Mouse (Mus musculus) cerebellum, adult 11-12 months (tissue): Measurements from ENCODE around the gene Pdcd7.

ENCODE experiments used
- DNase-seq: peaks from one replicate; pipeline ENCODE4 v3.0.0; 2022

The Pdcd7 gene

DNA sequence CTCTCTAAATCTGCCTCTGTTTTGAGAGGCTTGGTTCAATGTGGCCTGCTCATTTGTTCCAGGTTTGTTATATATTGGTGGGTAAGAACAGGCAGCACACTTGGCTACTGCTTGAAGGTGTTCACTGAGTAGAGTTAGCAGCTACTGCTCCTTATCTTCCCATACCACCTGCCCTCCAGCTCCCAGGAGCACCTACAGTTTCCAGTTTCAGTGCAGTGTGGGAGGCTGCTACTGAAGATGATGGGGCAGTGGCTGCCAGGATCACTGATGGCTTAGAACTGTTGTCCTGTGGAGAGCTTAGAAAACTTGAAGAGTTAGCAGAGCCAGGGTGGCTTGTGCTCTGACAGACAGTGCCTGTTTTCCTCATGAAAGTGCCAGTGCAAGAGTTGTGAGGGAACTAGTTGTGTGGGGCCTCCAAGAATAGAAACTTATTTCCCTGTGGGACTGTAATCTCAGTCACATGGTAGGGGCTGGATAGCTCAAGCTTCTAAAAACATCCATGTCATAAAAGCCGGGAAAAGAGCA lies 13.1 kb downstream of the Pdcd7 start:
- no peak for DNase-seq

DNA sequence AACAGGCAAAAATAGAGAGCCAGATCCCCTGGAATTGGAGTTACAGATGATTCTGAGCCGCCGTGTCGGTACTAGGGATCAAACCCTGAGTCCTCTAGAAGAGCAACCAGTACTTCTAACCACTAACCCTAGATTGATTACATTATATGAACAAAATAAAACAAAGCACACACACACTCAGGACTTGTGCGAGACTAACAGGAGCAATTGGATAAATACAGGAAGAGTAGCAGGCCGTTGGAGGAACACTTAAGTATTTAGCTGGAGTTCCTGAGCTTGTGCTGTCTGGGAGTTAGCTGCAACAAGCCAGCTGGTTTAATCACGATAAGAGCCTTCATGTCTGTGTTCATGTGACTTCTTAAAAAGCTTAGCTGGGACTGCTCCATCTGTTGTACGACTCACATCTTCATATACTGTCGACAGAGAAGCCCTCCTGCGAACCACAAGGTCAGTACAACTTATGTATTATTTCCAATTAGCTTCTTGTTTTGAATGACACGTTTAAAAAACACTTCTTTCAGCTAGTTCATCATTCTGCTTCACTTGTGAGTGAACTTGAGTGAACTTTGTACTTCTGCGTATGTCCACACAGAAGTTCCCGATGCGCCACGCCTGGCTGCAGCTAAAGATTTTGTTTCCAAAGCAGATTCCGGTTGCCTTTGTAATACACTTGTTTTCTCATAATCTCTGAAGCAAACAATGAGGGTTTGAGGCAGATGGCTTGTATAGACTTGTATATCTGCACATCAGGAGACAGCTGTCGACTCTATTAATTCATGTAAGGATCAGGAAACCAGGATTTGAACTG lies 14.9 kb downstream of the Pdcd7 start, which contains the start of gene Ubap1l:
Ubap1l (plus strand) TSS at position 401 of the 808 bp plus-strand sequence.
- DNase-seq, result no peak

DNA sequence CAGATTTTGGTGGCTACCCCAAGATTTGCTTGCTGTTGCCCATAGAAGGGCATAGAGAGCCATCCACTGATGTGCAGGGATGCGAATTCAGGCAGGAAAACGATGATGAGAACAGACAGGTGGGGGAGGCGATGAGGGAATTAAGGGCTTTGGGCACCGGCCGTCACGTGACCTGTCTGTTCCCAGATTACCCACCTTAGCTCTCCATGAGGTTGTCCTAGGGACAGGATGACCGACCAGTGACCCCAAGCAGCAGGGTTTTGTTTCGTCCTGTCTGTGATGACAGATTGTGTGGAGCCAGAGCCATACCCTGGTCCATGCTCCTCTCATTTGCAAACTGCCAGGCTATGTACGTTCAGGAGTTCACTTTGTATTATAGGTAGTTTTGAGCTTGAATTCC lies 17.8 kb downstream of the Pdcd7 start:
- DNase-seq, result no peak

DNA sequence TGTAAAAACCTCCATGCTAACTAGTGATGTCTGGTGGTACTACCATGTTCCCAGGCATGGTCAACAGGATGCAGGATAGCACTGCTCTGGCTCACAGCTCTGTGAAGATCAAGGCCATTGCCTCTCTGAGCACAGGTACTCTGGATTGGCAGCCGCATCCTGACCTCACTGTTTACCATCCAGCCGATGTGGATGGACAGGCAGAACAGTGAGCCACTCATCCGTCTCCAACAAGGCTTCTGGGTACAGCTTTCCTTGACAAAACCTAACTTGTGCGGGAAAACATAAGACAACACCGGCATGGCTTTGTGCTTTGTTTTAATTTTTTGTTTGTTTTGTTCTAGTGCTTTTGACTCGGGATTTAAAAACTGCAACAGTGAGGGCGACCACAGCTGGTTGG lies 19.8 kb downstream of the Pdcd7 start:
- DNase-seq, result no peak

DNA sequence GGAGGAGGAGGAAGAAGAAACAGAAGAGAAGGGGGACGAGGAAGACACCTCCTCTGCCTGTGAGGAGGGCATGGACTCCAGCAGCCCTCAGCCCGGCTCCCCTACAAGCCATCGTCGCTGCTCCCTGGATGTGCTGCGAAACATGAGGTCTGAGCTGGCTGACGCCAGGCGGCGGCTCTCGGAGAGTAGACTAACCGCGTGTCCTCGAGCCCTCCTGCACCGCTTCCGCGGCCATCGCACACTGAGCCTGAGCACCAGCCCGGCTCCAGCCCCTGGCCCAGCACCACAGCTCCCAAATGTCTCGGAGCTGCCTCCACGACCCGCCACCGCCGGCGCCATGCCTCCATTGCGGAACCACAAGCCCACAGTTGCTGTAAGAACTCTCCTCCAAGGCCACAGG lies 25.9 kb downstream of the Pdcd7 start:
- DNase-seq, result no peak

DNA sequence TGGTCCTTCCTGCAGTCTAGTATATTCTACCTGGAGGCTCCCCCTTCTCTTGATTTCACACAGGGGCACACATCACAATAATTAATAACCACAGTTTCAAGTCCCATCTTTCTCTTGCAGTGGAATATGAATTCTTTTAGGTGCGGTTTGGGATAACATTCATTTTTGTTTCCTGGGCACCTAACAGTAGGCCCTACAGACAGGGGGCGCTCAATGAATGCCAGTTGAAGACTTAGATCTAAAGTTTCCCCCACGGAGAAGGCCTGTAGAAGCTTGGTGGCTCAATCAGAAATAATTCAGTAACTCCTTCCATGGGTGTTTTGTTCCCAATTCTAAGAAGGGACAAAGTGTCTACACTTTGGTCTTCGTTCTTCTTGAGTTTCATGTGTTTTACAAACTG lies 26.5 kb downstream of the Pdcd7 start:
- no peak for DNase-seq

DNA sequence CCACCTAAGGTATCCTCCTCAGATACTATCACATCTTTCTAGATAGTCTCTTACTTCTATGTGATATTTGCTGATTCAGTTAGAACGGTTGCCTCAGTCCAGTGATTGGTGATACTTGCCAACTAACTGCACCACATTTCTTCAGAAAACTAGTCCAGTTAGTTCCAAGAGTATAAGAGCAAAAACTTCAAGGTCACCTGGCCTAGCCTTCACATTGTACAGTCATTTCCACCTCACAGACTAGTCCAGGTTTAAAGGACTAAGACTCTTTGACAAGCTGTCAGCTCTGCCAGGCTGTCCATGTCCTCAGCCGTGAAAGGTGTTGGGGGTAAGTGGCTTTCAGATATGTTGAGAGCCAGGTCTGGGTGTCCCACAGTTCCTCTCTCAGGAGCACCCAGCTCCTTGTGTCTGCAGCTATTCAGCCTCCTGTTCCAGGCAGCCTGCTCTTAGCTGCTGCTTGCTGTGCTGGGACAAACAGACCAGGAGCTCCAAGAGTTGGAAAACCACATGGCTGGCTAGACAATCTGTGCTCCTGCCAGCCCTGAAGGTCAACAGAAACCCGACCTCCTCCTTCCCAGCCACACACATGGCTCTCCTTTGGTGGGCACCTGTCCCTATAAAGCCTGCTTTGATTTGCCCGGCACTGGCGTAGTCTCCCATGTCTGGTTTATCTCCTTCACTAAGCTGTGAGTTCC lies 28.7 kb downstream of the Pdcd7 start:
- no peak for DNase-seq

DNA sequence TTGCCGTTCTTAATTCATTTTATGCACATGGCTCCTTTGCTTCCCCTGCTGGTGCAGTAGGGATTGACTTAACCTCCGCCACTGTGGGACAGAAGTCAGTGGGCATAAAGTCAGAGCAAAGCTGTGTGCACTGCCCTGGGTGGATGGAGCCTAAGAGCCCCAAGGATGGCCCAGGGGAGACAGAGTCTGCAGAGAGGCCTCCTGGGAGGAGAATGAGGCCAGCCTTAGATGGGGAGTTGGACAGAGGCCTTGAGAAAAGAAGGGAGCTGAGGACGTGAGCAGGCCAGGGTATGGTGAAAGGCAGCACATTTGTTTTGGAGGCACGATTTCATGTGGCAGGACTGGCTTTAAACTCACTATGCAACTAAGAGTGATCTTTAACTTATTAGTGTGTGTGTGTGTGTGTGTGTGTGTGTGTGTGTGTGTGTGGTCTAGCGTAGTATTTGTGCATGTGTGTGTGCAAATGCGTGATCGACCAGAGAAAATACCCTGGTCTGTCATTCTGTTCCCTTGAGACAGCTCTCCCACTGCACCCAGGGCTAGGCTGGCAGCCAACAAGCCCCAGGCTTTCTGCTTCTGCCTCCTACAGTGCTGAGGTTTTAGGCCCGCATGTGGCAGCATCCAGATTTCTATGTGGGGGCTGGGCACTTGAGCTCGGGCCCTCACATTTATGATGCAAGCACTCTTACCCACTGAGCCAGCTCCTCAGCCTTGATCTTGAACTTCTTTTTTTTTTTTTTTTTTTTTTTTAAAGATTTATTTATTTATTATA lies 29.4 kb downstream of the Pdcd7 start:
- no peak for DNase-seq

DNA sequence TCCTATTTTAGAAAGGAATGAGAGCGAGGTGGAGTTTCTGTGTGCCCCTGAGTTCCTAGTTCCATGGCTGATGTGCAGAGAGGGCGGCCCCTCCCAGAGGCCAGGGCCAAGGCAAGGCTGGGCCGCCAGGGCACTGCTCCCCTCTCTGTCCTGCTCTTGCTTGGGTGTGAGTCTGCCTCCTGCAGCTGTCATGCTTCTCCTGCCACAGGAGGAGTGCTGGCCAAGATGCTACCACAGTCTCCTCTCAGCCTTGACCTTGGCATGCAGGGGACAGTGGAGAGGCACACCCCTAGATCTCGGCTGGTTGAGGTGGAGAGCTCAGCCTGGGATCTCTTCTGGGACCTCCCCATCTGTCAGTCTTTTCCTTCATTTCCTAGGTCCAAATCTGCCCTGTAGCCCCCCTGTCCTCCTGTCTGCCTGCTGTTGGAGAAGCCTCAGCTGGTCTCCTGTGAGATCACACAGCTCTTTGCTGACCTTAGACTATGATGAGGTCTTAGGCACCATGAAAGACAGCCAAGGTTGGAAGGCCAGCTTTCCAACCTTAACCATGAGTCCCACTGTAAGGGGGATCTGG lies 35.2 kb downstream of the Pdcd7 start:
- DNase-seq, result no peak

DNA sequence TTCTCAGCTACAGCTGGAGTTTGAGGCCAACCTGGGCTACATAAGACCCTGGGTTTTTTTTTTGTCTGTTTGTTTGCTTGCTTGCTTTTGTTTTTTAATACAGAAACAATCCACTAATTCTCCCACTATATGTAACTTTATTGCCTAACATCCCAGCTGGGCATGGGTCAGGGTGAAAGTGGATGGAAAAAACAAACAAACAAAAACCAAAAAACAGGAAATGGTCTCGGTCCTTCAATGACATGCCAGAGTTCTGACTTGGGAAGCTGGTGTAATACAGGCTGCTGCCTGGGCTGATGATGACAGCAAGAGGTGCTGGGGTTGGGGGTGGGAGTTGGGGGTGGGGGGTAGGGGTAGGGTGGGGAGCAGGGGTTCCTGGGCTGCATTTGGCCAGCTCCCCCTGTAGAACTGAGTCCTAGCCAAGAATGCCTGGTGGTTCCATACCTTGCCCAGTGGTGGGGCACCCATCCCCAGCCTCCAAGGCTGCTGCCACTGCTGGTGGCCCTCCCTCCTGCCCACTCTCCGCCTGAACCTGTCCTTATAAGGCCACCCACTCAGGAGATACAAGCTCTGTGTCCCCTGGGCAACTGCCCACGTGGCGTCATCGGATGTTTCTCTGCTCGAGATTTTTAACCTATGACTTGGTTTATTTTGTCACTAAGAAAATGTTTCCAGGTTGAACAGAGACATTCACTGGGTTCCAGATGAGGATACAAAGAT lies 36.3 kb downstream of the Pdcd7 start:
- no peak for DNase-seq

DNA sequence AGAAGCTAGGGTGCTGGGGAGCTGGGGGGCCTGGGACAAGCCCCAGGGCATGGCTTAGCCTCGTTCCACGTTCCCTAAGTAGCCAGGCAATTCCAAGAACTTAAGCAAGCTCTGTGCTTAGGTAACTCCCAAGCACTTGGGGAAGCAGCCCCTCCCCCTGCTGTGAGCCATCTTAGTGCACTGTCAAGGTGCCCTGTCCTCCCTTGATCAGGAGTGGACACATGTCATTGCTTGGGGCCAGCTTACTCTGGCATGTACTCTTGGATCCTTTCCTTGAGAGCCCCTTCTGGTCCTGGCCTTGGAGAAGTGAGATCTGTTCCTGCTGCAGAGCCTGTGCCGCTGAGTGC lies 36.8 kb downstream of the Pdcd7 start:
- DNase-seq, result peak; percentile 11

DNA sequence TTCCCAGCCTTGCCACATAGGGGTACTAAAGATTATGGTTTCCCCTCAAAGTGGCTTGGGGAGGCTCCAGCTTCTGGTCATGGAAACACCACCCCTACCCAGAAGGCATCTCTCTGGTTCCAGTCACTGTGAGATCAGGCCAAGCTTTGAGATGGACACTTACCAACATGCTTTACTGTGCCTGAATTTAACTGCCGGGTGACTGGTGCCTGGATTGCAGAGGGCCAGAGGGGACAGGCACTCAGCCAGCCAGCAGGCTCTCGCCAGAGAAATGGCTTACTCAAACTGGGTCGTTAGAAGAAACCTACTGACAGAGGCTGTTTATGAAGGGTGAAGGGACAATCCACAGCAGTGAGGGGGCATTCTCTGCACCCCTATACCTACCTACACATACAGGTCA lies 38.4 kb downstream of the Pdcd7 start:
- no peak for DNase-seq

DNA sequence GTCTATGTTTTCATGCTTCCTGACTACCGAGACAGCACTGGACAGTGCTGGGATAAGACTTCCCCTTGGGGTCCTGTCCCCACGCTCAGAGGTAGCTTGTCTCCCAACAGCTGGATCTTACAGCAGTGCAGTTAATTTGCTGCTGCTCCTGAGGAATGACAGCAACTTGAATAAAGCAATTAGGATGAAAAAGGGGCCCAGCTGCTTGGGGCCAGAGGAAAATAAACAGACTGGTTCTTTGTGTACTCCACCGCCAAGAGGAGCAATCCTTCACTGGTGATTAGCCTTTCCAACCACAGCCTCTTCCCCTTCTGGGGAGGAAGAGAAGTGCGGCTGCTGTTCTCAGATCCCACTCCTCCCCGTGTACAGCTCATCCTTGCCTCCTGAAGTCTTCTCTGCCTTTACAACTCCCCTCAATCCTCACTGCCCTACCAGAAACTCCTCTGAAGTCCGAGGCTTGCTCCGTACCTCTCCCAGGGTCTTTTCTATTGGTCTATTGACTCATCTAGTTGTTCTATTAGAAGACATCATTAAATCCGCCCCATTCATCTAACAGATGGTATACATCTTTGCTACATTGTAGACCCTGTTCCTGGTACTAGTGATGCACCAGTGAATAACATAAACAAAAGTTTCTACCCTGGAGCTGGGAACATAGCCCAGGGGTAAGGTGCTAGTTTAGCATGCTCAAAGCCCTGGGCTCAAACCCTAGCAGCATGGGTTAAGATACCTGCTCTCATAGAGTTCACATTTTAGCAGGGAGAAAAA lies 40.7 kb downstream of the Pdcd7 start:
- DNase-seq, result no peak

DNA sequence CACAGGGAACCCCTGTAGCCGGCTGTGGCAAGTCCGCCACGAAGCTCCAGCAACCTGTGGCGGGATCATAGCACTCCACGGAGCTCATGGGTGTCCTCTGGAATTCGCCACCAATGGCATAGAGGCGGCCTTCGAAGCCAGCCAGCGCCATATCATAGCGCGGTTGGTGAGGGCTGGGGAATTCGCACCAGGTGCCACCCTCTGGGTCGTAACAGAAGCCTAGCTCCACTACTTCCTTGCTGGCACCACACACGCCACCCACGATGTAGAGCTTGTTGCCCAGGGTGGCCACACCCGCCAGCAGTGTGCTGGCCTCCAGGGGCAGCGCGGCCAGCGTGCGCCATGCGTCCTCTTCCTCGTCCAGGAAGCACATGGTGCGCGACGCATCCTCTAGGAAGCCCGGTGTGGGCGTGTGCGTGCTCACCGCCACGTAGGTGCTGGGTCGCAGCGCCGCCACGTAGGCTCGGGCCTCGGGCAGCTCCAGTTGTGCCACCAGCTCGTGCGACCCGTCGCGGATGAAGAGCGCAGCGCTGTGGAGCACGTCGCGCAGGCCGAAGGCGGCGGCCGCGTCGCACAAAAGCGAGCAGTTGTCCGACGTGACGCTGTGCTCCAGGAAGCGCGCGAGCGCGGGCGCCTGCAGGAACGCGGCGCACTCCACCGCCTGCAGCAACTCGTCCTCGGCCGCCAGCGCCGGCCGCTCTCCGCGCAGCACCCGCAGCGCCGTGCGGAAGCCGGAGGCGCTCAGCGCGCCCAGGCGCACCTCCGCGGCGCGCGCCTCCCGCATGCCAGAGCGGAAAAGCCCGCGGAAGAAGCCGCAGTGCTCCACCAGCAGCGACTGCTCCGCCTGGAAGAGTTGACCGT lies 45.1 kb downstream of the Pdcd7 start:
- no peak for DNase-seq

DNA sequence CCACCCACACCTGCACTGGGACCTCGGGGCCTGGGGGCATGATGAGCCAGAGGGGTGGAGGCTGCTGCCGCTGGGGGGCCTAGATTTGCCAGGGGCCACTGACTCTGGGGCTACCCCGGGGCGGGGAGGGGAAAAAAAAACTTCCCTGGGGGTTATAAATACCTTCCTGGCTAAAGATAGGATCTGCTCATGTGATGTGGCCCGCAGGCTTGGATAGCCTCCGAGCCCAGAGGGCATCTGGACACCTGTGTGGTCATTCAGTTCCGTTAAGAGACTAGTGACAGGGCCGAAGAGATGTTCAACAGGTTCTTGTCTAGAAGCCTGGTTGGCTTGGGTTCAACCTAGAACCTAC lies 45.7 kb downstream of the Pdcd7 start, which contains the start of gene Kbtbd13:
Kbtbd13 (minus strand) TSS at position 40 of the 352 bp plus-strand sequence.
- no peak for DNase-seq

DNA sequence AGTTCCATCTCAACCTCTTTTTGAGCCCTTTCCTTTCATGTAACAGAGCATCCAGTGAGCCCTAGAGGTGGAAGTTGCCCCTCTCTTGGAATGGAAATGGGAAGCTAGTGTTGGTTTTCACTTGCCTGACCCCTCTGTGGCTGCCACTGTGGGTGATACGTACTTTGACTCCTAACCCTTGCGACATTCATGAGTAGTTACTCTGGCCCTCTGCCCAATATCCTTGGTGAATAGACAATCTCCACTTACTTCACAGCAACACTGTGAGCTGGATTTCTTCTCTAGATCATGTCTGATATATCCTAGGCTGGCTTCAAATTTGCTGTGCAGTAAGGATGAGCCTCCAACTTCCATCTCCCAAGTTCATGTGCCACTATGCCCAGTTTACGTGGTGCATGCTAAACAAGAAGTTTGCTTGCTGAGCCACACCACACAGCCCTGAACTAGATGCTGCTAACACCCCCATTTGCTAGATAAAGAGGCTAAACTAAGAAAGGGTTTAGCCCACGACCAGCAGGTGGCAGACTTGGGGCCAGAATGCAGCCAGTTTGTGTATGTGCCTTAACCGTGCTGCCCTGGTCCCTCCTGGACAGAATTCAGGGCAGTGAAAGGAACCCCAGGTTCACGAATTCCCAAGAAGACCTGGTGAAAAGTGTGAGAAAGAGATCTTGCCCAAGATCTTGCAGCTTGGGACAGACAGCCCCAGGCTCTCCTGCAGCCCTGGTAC lies 46.9 kb downstream of the Pdcd7 start:
- peak; percentile 19 for DNase-seq

DNA sequence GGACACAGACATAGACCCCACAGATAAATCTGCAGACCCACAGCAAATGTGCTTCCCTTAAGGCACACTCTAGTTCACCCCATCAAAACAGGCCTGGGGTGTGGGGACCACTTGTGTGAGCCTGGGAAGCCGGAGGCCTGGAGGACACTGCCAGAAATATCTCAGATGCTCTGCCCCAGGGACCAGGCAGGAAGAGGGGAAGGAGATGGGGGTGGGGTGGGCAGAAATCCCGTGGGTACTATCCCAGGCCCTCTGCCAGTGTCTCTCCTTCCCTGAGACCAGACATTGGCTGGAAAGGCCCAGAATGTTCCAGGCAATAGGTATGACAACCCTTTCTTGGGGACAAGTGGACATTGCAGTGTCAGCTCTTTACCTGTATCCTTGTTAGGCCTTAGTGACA lies 47.7 kb downstream of the Pdcd7 start:
- no peak for DNase-seq

DNA sequence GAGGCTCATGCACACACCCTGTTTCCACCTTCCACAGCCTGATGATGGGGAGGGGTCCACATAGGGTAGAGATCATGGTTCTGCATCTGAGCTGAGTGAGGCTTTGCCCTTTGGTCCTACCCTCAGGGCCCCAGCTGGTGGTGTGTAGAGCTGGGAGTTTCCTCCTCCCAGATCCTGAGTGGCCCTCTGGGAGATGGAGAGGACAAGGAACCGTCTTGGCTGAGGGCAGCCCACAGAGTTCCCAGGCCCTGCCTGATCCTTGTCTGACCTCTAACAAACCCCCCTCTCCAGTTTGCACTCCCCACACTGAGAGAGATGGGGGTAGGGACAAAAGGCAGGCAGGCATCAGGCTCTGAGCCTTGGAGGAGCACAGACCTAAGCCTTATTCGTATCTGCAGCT lies 48.5 kb downstream of the Pdcd7 start:
- DNase-seq, result no peak

DNA sequence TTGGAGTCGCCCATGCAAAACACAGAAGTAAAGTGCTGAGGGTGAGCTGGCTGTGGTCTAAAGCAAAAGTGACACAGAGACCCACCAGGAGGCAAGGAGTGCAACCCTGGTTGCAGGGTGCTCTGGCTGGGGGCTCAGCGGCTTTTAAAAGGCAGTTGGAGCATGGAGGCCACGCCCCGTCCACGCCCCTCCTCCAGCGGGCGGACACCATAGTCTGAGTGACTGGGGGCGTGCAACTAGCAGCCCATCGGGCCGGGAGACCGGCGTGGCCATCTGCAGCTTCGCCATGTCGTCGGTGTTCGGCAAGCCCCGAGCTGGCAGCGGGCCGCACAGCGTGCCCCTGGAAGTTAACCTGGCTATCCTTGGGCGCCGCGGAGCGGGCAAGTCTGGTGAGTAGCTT lies 52.4 kb downstream of the Pdcd7 start, which contains the start of gene Rasl12:
Rasl12 (plus strand) TSS at position 228 of the 400 bp plus-strand sequence.
- DNase-seq, result peak; percentile 20

DNA sequence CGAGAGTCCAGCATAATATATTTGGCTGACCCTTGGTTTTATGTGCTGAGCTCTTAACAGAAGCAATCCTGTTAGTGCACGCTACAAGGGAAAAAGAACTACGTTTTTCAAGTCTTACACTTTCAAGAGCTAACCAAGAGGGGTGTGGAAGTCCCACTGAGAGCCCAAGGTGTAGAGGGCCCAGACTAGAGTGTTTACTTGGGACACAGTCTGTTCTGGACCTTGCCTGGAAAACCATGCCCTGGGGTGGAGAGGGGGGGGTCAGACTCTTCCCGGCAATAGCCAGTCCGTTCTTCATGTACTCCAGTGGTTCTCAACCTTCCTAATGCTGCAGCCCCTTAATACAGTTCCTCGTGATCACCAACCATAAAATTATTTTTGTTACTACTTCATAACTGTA lies 54.0 kb downstream of the Pdcd7 start:
- no peak for DNase-seq
